Mouse (Mus musculus) erythroblast, embryonic 14.5 days (primary cell): Measurements from ENCODE around the gene Gpr153.

ENCODE experiments used
- GATA1 ChIP-seq: IDR thresholded peaks from 2 replicates; pipeline ENCODE4 v1.6.1; 2012; ENCODE audit warnings: low read length, inconsistent platforms, mixed read lengths
- TAL1 ChIP-seq: IDR thresholded peaks from 3 replicates; pipeline ENCODE4 v1.6.1; 2012; ENCODE audit warnings: low read length, inconsistent platforms, mixed read lengths

- TF ChIP-seq GATA1: no peak
- TF ChIP-seq TAL1: no peak
These were observed 11.5 kb downstream of the Gpr153 start for GRCm38 (mm10) chr4:152285505-152285904.
